Mouse (Mus musculus) cerebellum, adult 11-12 months (tissue): ENCODE data around the gene Tfb2m.
A peak's percentile ranks its signal among the peaks of the same experiment; 100 is the strongest.

Experiments
- DNase-seq: peaks from one replicate; pipeline ENCODE4 v3.0.0; 2022

Gene Tfb2m

GRCm38 (mm10) chr1:179545768-179546550 lies at the start of gene Tfb2m, which contains the start of gene Cnst:
Gene Tfb2m, minus strand, starts transcription at chr1:179546267.
Gene Cnst, plus strand, starts transcription at chr1:179546370.
- peak; percentile 99 for DNase-seq

GRCm38 (mm10) chr1:179592972-179593371 lies 46.9 kb upstream of the Tfb2m start:
- DNase-seq, result no peak

DNA sequence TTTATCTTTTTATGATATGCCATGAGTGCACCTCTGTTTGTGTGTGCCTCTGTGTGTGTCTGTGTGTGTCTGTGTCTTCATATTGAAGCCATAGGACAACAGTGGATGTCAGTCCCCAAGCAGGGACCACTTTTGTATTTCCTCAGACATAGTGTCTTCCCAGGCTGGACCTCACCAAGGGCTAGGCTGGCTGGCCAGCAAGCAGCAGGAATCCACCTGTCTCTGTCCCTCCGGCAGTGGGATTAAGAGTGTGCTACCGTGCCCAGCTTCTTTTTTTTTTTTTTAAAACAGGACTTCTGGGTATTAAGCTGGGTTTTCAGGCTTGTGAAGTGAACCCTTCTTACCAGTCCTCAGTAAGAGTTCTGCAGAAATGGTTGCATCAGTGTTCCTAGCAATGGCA lies 46.1 kb upstream of the Tfb2m start:
- DNase-seq, result no peak

DNA sequence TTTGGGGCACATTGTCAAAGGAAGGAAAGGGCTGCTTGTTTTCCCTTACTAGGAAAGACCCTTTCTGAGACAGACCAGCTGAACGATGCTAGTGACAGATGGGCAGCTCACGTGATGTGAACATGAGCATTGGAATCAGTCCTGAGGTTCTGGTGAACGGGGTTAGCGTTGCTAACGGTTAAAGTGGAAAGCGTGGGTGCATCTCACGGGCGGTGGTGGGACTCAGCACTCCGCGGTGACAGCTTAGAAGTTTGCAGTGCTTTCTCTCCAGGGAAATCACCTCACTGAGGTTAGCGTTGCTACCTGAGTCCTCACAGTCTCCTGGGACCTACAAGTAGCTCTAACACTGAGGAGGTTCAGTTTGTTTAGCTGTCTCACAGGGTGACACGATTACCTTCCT lies 45.6 kb upstream of the Tfb2m start:
- peak; percentile 48 for DNase-seq

GRCm38 (mm10) chr1:179588230-179588629 lies 42.2 kb upstream of the Tfb2m start:
- DNase-seq, result peak; percentile 86

DNA sequence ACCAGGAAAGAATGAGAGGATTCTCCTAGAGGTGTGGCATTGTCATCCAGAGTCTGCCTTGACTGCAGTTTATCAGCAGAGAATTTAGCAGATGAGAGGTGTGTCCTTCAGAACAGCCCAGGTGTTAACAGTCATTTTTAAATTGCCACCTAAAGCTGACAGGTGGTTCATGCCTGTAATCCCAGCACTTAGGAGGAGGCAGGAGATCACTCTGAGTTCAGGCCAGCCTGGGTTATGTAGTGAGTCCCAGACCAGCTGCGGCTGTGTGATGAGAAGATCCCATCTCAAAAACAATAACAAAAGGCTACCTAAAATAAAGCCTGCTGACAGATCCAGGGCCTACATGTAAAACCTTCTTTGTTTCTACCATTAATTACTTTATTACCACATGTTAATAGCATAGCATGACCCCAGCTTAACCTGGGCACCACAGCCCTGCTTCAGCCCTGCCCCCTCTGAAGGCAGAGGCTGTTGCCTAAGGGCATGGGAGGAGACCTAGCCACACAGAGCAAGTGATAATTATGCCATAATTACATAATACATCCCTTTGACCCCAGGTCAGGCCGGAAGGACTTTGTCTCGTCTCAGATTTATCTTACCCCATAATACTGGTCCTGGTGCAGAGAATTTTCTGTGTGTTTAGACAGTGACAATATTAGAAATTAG lies 40.5 kb upstream of the Tfb2m start:
- DNase-seq, result no peak

DNA sequence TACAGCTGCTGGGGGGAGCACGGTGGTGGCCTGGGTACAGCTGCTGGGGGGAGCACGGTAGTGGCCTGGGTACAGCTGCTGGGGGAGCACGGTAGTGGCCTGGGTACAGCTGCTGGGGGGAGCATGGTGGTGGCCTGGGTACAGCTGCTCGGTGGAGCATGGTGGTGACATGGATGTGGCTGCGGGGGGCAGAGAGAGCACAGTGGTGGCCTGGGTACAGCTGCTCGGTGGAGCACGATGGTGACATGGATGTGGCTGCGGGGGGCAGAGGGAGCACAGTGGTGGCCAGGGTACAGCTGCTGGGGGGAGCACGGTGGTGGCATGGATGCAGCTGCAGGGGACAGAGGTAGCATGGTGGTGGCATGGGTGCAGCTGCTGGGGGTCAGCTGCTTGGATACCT lies 39.6 kb upstream of the Tfb2m start:
- no peak for DNase-seq

DNA sequence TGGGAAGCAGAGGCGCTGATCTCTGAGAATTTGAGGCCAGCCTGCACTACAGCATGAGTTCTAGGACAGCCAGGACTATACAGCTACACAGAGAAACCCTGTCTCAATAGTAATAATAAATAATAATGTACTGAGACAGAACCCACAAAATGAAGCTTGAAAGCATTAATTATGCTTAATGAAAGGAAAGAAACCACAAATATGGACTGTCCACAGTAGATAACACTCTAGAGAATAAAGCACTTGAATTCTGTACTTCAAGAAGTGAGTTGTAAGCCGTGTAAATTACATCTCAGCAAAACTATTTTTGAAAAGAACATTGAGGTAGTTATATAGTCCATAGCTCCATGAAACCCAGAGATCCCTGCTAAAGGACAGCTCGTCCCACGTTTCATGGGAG lies 38.2 kb upstream of the Tfb2m start:
- no peak for DNase-seq

DNA sequence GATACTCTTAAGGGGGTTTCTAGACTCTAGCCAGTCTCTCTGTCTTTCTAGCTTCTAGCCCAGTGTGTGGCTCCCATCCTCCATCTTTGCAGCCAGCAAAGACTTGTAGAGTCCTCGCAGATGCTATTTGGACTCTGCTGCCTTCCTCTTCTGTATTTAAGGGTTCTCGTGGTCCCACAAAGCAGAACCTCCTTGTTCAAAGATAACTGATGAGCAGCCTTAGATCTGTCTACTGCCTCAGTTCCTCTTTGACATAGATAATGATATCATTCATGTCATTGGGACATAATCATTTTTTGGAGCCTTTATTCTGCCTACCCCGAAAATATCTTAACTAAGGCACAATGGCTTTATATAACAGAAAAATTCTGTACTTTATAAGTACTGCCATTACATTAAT lies 37.0 kb upstream of the Tfb2m start:
- no peak for DNase-seq

DNA sequence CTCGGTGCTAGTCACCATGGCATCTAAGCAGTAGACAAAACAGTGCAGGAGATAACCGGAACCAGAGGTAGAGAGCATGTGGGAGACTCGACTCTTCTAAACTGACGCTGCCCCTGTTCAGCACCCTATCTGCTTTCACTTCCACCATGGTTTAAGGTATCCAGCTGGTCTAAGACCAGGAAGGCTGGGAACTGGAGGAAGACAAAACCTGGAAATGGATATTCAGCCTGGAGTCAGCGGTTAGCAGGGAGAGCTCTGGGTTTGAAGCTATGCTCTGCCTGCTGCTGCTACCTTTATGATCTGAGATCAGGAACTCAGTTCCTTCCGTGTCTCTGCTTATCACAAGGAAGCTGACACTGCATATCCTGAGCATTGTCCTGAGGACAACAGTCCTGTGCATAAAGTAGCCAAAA lies 36.0 kb upstream of the Tfb2m start:
- no peak for DNase-seq

DNA sequence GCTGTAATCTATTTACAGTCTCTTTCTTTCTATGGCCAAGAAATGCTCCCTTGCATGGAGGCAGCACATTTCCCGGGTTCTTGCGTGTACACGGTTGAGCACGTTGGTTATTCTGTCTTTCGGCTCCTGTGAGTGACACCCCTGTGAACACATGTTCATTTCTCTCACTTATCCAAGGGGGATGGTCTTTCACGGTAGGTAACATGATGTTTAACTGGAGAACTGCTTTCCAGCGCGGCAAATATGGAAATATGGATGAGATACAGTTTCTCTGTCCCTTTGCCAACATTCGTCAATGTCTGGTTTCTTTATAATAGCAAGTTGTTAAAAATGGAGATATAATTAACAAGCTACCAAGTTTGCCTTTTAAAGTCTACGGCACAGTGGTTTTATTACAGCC lies 35.4 kb upstream of the Tfb2m start:
- no peak for DNase-seq

DNA sequence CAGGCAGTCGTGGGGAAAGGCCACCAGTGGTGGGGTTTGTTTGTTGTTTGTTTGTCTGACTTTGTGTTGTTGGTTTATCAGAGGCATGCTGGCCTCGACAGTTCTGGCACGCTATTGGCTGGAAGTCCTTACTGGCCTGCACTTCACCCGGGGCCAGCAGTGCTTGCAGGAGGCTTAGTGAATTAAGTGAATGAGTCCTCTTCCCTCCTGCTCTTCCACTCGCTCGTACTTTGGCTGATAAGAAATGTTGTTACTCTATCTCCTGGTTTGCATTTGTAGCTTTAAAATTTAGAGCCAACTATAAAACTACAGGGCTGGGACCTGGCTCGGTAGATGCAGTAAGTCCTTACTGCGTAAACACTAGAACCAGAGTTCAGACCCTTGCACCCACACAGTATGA lies 34.1 kb upstream of the Tfb2m start:
- no peak for DNase-seq

DNA sequence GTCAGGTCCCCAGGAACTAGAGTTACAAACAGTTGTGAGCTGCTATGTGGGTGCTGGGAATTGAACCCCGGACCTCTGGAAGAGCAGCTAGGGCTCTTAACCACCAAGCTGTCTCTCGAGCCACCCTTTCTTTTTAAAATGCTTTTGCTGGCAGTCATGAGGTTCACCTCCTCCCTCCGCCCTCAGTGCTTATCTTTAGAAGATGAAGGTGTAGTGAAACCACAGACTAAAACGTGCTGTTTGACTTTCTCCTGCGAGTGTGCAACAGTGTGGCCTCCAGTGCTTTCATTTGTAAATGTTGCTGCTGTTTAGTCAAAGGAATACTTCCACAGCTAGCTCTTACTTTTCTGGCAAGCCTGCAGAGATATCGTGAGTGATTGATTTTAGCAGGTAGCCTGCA lies 32.6 kb upstream of the Tfb2m start:
- no peak for DNase-seq

DNA sequence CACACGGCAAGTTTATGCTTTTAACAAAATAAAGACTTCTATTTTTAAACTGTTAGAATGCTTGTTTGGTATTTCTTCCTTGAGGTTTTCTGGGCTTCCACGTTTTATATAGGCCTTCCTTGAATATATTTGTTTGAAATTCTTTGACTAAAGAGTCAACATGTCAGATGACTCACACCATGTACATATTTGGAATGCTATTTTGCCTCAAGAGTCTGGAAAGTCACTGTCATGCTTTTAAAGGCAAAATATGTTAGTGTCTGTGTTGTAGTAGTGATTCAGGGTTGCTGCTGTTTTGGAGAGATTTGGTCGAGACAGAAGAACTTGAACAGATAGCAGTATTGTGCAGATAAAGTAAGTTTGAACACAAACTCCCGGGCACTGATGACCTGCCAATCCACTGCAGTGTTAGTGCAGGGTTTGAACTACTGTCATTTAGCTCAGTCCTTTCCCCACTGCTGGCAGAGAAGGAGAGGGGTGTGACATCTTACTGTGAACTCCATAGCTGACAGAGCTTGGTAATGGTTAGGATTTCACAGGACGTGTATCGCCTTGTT lies 27.7 kb upstream of the Tfb2m start:
- DNase-seq, result no peak

DNA sequence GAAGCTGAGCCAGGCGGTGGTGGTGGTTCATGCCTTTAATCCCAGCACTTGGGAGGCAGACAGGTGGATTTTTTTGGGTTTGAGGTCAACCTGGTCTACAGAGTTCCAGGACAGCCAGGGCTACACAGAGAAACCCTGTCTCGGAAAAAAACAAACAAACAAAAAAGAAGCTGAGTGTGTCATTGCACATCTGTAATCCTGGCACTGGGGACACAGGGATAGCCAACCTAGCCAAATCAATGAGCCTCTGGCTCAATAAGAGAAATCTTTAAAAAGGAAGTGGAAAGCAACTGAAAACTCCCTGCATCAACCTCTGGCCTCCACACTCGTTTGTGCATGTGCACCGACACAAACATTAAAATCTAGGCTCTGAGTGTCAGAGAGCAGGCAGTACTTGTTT lies 25.6 kb upstream of the Tfb2m start:
- DNase-seq, result no peak

GRCm38 (mm10) chr1:179570482-179570881 lies 24.4 kb upstream of the Tfb2m start:
- DNase-seq, result no peak

GRCm38 (mm10) chr1:179568690-179569398 lies 22.8 kb upstream of the Tfb2m start:
- no peak for DNase-seq

DNA sequence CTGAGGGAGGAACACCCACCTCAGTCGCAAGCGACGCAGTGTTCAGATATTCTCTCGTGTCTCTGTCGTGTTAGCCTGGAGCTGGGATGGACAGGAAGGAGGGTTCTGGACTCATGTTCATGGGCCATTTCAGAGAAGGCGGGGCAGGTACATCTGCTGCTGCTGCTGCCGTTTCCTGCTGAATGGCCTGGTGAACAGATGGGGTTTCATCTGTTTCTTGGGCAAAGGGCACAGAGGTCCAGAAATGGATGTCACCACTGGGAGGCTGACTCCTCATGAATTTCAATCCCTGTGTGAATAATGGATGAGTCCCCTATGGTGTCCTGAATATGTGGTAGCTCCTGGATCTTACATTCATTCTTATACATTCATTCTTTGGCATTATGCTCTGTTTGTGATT lies 21.5 kb upstream of the Tfb2m start:
- no peak for DNase-seq

- no peak for DNase-seq
Measured at GRCm38 (mm10) chr1:179563926-179564325, 17.9 kb upstream of the Tfb2m start.

- no peak for DNase-seq
Measured at GRCm38 (mm10) chr1:179563211-179563610, 17.1 kb upstream of the Tfb2m start.

- no peak for DNase-seq
Measured at GRCm38 (mm10) chr1:179560845-179561430, 14.9 kb upstream of the Tfb2m start.

DNA sequence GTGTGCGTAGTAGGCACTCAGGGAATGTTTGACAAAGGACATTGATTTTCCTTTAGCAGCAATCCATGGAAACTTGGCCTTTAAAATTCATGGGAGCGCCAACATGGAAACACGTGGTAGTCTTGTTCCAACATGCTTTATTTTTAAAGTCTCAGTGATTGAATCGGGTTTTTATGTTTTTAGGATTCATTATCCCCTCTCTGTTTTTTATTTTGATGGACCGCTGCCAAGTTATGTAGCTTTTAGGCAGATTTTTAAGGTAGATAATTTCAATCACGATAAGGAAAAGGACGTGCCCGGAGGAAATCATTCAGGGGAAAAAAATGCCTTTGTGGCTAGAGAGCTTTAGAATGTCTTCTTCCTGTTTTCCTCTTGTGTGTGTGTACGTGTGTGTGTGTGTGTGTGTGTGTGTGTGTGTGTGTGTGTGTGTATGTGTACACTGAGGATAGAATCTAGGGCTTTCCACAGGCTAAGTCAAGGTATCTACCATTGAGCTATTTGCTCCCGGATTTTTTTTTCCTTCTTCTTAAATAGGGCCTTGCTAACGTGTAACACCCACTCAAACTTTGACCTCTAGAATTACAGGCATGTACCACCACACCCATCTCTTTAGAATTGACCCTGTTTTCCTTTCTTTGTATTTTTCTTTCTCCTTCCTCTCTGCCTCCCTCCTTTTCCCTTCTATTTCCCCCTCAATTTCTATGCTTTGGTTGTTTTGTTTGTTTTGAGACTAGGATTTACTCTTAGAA lies 13.6 kb upstream of the Tfb2m start:
- DNase-seq, result no peak
